Mouse (Mus musculus): ENCODE measurements around the gene Fntb.
"Not testable (repeated sequence)": the region's sequence is repeated elsewhere in the genome, so short reads cannot be mapped to it uniquely, and the experiment has no call there.

Fntb gene

DNA sequence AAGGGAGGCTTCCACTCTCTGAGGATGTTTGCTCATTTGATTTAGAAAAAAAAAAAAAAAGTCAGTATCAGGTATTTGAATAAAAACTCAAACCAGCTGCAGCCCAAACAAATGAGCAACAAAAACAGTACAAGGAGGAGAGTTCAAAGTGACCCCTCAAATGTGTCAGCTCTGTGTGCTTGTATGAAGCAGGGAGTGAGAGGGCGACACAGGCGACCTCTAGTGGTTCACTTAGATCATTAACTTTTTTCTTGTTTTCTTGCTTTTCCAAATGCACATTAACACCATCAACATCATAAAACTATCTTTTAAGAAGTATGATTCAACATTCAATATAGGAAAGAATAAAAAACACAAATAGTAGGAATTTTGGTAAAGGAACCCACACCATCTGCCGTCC is 67.3 kb downstream of the Fntb start:
- DNase-seq (ENCODE audit: extremely low read depth, insufficient read length, low spot score), result no peak

DNA sequence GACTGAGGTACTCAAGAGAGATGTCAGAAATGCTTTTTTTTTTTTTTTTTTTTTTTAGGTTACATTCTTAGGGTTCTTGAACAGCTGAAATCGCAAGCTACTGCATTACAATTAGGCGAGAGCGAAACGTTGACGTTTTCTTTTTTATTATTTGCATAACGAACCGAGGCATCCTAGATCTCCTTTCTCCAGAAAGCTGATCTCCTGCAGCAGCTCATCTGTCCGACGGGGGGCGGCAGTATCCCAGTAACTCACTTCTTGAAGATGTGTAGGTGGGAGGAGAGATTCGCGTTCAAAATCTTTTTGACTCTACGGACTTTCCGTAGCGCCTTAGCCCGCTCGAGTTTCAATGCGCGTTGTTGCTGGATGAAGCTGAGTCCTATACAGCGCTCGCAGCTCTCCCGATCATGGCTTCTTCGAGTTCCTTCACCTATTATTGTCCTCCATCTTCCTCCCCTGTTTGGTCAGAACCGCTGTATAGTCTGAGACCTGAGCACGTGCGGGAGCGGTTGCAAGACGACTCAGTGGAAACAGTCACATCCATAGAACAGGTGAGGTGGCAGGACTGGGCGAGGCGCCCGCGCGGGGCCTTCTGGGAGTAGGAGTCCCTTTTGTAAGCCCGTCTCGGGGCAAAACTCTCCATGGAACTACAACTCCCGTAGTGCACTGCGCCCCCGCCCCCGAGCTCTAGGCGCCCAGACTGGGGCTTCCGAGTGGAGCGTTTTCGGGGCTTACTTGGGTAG is 71.9 kb downstream of the Fntb start:
- DNase-seq (ENCODE audit: extremely low read depth, insufficient read length, low spot score), result peak; percentile 94

DNA sequence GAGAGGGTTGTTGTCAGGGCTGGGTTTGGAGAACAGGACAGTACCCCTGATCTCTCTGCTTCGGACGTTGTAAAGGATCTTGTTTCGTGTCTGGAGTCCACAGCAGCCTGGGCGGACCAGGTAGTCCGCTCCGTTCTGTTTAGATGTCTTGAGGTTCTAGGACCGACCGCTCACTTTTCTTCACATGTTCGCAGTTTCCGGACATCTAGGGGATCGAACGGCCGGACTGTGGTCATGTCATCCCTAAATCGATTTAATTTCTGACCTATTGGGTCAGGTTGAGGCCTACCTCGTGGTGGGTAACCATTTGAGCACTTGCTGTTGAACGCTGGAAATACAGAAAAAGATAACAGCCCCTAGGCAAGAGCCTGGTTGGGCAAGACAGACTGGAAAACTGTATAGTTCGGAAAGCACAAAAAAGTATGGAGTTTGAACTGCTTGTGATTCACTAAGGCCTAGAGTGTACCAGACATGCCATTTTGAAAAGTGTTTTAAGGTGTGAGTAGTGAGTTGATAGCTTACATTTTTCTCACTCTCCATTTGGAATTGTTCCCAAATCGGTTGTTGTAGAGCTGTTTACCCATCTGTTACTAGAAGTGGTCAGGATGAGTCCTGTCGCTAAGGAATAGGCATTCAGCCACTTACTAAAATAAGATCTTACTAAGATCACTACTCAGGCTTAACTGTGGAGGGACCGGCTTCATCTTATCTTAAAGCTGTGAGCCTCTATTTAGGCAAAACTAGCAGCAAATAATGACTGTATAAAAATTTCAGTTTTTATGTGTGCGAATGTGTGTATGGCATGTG is 72.7 kb downstream of the Fntb start:
- no peak for DNase-seq (ENCODE audit: extremely low read depth, insufficient read length, low spot score)

DNA sequence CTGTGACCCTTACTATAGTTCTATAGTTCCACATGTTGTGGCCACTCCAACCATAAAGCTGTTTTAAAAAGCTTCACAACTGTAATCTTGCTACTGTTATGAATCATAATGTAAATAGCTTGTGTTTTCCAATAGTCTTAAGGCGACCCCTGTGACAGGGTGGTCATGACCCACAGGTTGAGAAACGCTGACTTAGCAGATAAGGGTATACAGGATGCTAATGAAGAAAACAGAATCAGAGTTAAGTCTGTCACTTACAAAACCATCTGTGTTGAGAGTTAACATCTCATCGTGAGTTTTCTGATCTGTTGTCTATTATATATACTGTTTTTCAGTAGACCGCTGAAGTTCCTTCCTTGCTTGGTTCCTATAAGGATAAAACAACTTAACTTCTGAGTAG is 73.9 kb downstream of the Fntb start:
- no peak for DNase-seq (ENCODE audit: extremely low read depth, insufficient read length, low spot score)

- DNase-seq (ENCODE audit: extremely low read depth, insufficient read length, low spot score), result no peak
Observed at GRCm38 (mm10) chr12:76840081-76840480, 74.7 kb downstream of the Fntb start.

GRCm38 (mm10) chr12:76844346-76845061 is 79.1 kb downstream of the Fntb start:
- no peak for DNase-seq (ENCODE audit: extremely low read depth, insufficient read length, low spot score)

- no peak for DNase-seq (ENCODE audit: extremely low read depth, insufficient read length, low spot score)
Observed at GRCm38 (mm10) chr12:76852419-76852818, 87.0 kb downstream of the Fntb start.

GRCm38 (mm10) chr12:76853378-76854142 is 88.2 kb downstream of the Fntb start:
- DNase-seq (ENCODE audit: extremely low read depth, insufficient read length, low spot score), result no peak

- DNase-seq (ENCODE audit: extremely low read depth, insufficient read length, low spot score), result no peak
Observed at GRCm38 (mm10) chr12:76857087-76857486, 91.7 kb downstream of the Fntb start.

DNA sequence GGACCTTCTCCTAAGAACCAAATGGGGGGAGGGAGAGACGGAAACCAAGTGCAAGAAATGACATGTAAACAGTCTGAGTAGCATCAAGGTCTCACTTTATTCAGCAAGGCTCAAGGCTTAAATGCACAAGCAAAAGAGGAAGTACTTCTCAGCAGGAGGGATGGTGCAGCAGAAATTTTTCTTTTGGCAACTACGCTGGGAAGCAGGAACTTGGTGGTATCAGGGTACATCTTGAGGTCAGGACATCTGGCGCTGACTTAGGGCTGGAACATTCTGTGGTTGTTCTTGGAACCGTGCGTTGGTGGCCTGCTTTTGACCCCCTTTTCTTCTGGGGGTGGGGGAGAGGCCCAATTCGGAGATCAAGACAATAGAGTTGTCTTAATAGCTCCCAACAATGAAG is 93.4 kb downstream of the Fntb start:
- not testable (repeated sequence) for DNase-seq (ENCODE audit: extremely low read depth, insufficient read length, low spot score)

DNA sequence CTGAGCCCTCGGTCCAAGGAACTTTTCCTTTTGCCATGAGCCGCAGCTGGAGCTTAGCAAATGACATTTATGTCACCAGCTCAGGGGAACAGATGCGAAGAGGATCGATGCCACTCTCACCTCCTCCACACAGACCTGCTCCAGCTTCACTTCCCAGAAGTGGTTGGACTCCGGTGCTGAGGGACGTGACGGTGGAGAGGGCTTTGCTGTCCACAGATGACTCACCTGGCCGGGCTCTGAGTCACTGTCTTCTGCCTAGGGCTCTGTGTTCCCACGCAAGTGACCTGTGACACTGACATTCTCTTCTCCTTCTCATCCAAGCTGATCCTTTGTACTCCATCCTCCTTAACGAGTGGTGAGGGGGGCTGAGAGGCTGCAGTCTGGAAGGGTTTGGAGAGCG is 98.3 kb downstream of the Fntb start:
- peak; percentile 44 for DNase-seq (ENCODE audit: extremely low read depth, insufficient read length, low spot score)

DNA sequence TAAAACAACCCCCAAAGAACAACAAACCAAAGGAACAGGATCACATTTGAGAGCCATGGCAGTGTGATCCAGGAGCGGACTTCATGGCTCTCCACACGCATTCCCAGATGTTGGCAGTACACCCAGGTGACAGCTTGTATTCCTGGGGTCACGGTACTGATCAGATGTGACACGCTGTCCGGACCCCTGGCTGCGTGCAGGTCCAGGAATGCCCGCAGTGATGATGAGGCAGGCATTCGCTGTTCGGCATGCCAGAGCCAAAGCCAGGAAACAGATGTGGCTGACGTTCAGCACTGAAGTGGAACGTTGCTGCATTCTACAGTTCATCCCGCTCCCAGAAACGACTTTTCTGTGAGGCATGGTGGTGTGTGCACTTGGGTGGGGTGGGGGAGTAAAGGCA is 99.9 kb downstream of the Fntb start:
- no peak for DNase-seq (ENCODE audit: extremely low read depth, insufficient read length, low spot score)

DNA sequence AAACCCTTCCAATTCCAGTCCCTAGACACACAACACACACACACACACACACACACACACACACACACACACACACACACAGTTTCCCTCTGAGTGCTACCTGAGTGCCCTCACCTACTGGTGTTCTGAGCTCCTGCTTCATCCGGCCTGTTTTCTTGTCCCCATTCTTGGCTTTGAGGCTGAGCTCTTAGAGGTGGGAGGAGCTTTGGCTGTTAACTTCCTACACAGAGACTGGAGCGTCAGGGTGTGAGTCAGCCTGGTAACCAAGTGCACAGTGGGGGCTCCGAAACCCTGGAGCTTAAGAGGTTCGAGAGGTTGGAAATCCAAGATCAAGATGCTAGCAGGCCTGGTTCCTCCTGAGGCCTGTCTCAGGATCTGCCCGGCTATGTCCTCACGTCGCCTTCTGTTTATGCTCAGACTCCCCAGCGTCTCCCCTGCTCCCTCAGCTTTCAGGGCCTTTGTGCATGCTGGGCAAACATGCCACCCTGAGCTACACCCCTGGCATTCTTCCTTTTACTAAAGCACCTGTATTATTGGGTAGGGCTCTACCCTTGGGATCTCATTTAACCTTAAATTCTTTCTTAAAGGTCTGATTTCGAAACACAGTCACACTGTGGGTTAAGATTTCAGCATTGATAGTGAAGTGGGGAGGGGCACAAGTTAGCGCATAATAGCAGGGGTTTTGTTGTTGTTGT is 102.3 kb downstream of the Fntb start:
- DNase-seq (ENCODE audit: extremely low read depth, insufficient read length, low spot score), result peak; percentile 37

GRCm38 (mm10) chr12:76868463-76869198 is 103.2 kb downstream of the Fntb start:
- no peak for DNase-seq (ENCODE audit: extremely low read depth, insufficient read length, low spot score)

DNA sequence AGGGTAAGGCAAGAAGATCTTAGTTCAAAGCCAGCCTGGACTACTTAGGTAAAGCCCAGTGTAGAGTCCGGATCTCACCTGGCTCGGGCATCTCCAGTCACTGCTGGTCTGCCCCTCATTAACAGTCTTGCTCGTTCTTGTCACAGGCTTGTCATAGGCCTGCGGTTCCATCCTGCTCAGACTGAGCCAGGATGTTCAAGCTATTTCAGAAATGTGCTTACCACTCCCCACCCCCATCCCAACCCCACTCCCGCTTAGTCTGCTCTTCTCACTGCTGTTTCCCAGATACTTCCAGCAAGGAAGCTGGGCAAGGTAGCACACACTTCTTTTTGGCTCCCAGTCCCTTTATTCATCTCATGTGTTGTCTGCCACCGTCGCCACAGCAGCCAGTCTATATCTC is 104.2 kb downstream of the Fntb start:
- no peak for DNase-seq (ENCODE audit: extremely low read depth, insufficient read length, low spot score)

- no peak for DNase-seq (ENCODE audit: extremely low read depth, insufficient read length, low spot score)
Observed at GRCm38 (mm10) chr12:76872767-76873316, 107.5 kb downstream of the Fntb start.

DNA sequence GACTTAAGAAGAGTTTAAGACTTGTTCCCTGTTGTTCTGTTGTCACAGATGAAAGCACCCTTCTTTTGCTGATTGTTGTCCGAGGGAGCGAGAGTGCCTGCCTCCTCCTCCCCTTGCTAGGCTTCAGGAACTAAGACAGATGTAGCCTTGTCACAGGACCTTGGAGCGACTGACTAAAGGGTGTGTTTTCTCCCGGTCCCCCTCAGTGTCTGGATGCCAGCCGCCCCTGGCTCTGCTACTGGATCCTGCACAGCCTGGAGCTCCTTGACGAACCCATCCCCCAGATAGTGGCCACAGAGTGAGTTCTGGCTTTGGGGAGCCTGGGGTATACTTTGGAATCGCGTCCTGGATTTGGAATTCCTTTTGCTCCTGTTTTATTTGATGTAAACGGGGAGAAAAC is 109.4 kb downstream of the Fntb start:
- no peak for DNase-seq (ENCODE audit: extremely low read depth, insufficient read length, low spot score)

DNA sequence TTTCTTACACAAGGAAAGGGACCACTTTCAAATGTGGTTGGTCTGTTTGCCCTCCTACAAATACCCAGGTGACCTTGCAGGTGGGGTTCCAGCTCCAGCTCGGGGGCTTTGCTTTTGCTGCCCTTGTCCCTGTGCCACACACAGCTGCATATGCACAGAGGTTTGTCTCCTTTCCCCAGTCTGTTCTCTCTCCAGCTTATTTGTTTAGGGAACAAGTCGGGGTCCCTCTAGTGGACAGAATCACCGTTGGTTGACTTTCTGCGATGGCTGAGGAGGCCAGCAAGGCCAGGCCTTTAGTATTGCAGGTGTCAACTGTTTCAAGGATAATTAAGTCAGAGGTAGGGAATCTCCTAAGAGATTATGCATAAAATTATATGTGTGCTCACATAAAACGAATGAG is 113.9 kb downstream of the Fntb start:
- peak; percentile 13 for DNase-seq (ENCODE audit: extremely low read depth, insufficient read length, low spot score)

GRCm38 (mm10) chr12:76880131-76880530 is 114.7 kb downstream of the Fntb start:
- no peak for DNase-seq (ENCODE audit: extremely low read depth, insufficient read length, low spot score)

Measured in 3134 (cell line).